Mouse (Mus musculus): ENCODE data around the gene Rhot1. TPM values are rescaled to one million over a fixed set of nuclear protein-coding genes. Genes with fewer than 3 reads are reported as not detected.

Rhot1 gene
- polyA plus RNA-seq, 1 experiment from 2014 or later: 73.8 TPM

DNA sequence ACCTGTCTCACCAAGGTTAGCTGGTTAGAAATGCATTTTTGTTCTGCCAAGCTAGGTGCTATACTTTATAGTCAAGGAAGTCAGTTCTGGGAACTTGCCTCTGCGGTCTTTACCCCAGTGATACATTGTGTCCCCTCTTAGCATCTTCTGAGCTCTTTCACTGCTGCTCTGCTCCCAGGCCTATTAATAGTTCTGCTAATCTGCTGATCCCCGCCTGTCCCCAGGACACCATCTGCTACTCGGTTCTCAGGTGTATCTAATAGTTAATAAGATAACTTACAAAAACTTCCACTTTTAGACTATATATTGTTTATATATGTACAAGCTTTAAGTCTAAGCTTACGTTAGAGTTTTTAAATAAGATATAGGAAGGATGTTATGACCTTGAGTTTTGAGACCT is 29.5 kb downstream of the Rhot1 start:
- Histone ChIP-seq H3K27ac (ENCODE audit: low read depth, low read length) (no peak overlapping the region), H3K27me3 (ENCODE audit: control insufficient read depth, insufficient read depth, low read length) (no peaks in the 10 kb centered on the region), H3K4me1 (replicated peaks; ENCODE audit: control insufficient read depth, insufficient read depth, low read length) (no peaks in the 10 kb centered on the region), H3K4me3 (ENCODE audit: low read depth, low read length) (no peak overlapping the region), H3K36me3 (ENCODE audit: control insufficient read depth, insufficient read depth, low read length) (no peaks in the 10 kb centered on the region; the same call in 1 of the 2 replicates), H3K4me2 (replicated peaks; ENCODE audit: low read depth, low read length) (no peak overlapping the region), H3K9ac (ENCODE audit: low read depth, low read length) (no peak overlapping the region), H3K9me3 (ENCODE audit: control insufficient read depth, low read length) (no peaks in the 10 kb centered on the region)
- ATAC-seq (ENCODE audit: low FRiP score) (no peak), DNase-seq (ENCODE audit: low spot score) (no peak)
- WGBS: 94% methylated on average over 4 of the region's 4 CpGs

DNA sequence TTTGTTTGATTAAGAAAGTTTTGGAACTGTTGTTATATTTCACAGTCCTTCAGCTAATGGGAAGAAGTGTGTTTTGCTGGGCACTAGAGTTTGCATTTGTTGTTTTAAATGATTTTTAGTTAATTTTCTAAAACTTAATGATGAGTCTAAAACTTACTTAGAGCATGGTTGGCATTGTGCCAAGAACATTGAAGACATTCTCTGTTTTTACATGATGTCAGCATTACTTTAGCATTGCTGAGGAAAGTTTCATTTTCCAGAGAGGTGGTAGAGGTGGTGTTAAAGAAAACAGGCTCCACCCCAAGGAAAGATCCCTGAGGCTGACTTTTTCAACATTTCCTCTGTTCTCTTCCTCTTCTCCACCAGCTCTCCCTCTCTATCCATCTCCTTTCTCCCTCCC is 38.2 kb downstream of the Rhot1 start:
- Histone ChIP-seq H3K36me3 (ENCODE audit: control insufficient read depth, insufficient read depth, low read length) (peaks cover 5% of the 10 kb centered on the region), H3K4me2 (replicated peaks; ENCODE audit: low read depth, low read length) (no peak overlapping the region), H3K9me3 (ENCODE audit: control insufficient read depth, low read length) (no peaks in the 10 kb centered on the region), H3K9ac (ENCODE audit: low read depth, low read length) (no peak overlapping the region), H3K27me3 (ENCODE audit: control insufficient read depth, insufficient read depth, low read length) (no peaks in the 10 kb centered on the region), H3K27ac (ENCODE audit: low read depth, low read length) (no peak overlapping the region), H3K4me3 (ENCODE audit: low read depth, low read length) (no peak overlapping the region), H3K4me1 (replicated peaks; ENCODE audit: control insufficient read depth, insufficient read depth, low read length) (no peaks in the 10 kb centered on the region)
- ATAC-seq (ENCODE audit: low FRiP score) (no peak), DNase-seq (ENCODE audit: low spot score) (no peak)

DNA sequence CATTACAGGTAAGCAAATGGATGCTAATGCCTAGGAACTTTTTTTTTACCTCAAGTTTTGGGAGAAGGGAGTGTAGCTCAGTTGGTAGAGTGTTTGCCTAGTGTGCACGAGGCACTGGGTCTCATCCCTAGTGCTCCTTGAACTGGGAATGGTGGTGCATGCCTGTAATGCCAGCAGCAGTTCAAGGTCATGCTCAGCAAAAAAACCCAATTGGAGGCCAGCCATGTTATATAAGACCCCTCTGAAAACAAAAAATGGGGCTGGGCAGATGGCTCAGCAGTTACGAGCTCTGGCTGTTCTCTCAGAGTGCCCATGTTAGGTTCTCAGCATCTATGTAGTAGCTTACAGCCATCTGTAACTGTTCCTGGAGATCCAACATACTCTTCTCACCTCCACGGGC is 39.7 kb downstream of the Rhot1 start:
- no peaks in the 10 kb centered on the region for H3K9me3 ChIP-seq (ENCODE audit: control insufficient read depth, low read length)
- no peaks in the 10 kb centered on the region for H3K27me3 ChIP-seq (ENCODE audit: control insufficient read depth, insufficient read depth, low read length)
- no peak overlapping the region for H3K4me2 ChIP-seq (replicated peaks; ENCODE audit: low read depth, low read length)
- no peak for DNase-seq (ENCODE audit: low spot score)
- H3K4me1 ChIP-seq (replicated peaks; ENCODE audit: control insufficient read depth, insufficient read depth, low read length): no peaks in the 10 kb centered on the region
- H3K27ac ChIP-seq (ENCODE audit: low read depth, low read length): no peak overlapping the region
- H3K36me3 ChIP-seq (ENCODE audit: control insufficient read depth, insufficient read depth, low read length): peaks cover 5% of the 10 kb centered on the region
- H3K9ac ChIP-seq (ENCODE audit: low read depth, low read length): no peak overlapping the region
- ATAC-seq (ENCODE audit: low FRiP score): no peak
- no peak overlapping the region for H3K4me3 ChIP-seq (ENCODE audit: low read depth, low read length)
- 93% methylated on average over 3 of the region's 3 CpGs for WGBS

DNA sequence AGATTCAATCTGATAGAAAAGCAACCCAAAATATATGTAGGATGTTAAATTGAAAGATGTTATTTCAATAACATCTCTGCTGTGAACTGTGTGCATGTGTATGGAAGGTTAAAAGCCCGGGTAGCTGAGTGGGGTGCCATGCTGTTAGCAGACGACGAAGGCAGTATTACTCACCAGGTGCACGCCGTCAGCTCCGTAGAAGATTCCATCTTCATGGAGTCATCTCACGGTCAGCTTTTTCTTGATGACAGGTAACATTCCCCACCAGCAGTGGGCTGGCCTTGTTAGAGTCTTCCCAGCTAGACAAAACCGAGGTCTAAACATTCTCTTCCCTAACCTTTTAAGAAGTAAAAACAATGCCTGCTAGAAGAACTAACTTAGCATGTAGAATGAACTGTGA is 55.3 kb downstream of the Rhot1 start:
- 93% methylated on average over 8 of the region's 8 CpGs for WGBS
- Histone ChIP-seq H3K4me1 (replicated peaks; ENCODE audit: control insufficient read depth, insufficient read depth, low read length) (no peaks in the 10 kb centered on the region), H3K4me3 (ENCODE audit: low read depth, low read length) (no peak overlapping the region), H3K9ac (ENCODE audit: low read depth, low read length) (no peak overlapping the region), H3K36me3 (ENCODE audit: control insufficient read depth, insufficient read depth, low read length) (peaks cover 5% of the 10 kb centered on the region; the same call in 1 of the 2 replicates), H3K9me3 (ENCODE audit: control insufficient read depth, low read length) (no peaks in the 10 kb centered on the region), H3K27me3 (ENCODE audit: control insufficient read depth, insufficient read depth, low read length) (no peaks in the 10 kb centered on the region), H3K4me2 (replicated peaks; ENCODE audit: low read depth, low read length) (no peak overlapping the region), H3K27ac (ENCODE audit: low read depth, low read length) (no peak overlapping the region)
- no peak for ATAC-seq (ENCODE audit: low FRiP score)
- no peak for DNase-seq (ENCODE audit: low spot score)

DNA sequence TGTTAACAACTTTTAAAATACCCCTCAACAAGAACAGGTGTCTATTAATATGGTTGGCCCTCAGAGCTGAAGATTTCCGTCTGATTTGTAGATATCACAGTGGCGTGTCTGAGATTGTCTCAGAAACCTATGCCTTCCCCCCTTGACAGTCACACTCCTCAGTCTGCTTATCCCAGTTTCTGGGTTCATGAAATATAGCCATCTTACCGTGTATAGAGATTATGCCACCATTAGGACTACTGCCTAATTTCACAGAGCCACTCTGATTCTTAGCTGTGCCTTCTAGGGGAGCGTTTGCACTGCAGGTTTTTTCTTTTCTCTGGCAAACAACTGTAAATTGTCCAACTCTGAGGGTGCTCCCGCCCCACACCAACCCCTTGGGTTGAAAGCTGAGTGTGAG is 62.3 kb downstream of the Rhot1 start:
- WGBS: 89% methylated on average over 5 of the region's 5 CpGs
- Histone ChIP-seq H3K4me3 (ENCODE audit: low read depth, low read length) (no peak overlapping the region), H3K4me2 (replicated peaks; ENCODE audit: low read depth, low read length) (no peak overlapping the region), H3K36me3 (ENCODE audit: control insufficient read depth, insufficient read depth, low read length) (peaks cover under 1% of the 10 kb centered on the region; the same call in 1 of the 2 replicates), H3K27ac (ENCODE audit: low read depth, low read length) (no peak overlapping the region), H3K9ac (ENCODE audit: low read depth, low read length) (no peak overlapping the region), H3K4me1 (replicated peaks; ENCODE audit: control insufficient read depth, insufficient read depth, low read length) (no peaks in the 10 kb centered on the region), H3K27me3 (ENCODE audit: control insufficient read depth, insufficient read depth, low read length) (no peaks in the 10 kb centered on the region), H3K9me3 (ENCODE audit: control insufficient read depth, low read length) (no peaks in the 10 kb centered on the region)
- no peak for ATAC-seq (ENCODE audit: low FRiP score)
- no peak for DNase-seq (ENCODE audit: low spot score)

DNA sequence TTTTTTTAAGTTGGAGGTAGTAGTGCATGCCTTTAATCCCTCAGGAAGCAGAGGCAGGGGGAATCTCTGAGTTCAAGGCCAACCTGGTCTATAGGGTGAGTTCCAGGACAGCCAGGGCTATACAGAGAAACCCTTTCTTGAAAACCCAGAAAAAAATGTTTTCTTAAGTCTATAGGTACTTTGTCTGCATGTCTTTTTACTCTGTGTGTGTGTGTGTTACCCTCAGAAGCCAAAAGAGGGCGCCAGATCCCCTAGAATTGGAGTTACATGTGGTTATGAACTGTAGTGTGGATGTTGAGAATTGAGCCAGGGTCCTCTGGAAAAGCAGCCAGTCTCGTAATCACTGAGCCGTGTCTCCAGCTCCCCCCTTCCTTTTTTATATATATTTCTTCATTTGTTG is 66.2 kb downstream of the Rhot1 start:
- Histone ChIP-seq H3K9ac (ENCODE audit: low read depth, low read length) (no peak overlapping the region), H3K27me3 (ENCODE audit: control insufficient read depth, insufficient read depth, low read length) (no peaks in the 10 kb centered on the region), H3K4me2 (replicated peaks; ENCODE audit: low read depth, low read length) (no peak overlapping the region), H3K9me3 (ENCODE audit: control insufficient read depth, low read length) (no peaks in the 10 kb centered on the region), H3K27ac (ENCODE audit: low read depth, low read length) (no peak overlapping the region), H3K4me3 (ENCODE audit: low read depth, low read length) (no peak overlapping the region), H3K4me1 (replicated peaks; ENCODE audit: control insufficient read depth, insufficient read depth, low read length) (no peaks in the 10 kb centered on the region), H3K36me3 (ENCODE audit: control insufficient read depth, insufficient read depth, low read length) (no peaks in the 10 kb centered on the region)
- no peak for DNase-seq (ENCODE audit: low spot score)
- WGBS: 61% methylated on average over 3 of the region's 3 CpGs
- no peak for ATAC-seq (ENCODE audit: low FRiP score)

DNA sequence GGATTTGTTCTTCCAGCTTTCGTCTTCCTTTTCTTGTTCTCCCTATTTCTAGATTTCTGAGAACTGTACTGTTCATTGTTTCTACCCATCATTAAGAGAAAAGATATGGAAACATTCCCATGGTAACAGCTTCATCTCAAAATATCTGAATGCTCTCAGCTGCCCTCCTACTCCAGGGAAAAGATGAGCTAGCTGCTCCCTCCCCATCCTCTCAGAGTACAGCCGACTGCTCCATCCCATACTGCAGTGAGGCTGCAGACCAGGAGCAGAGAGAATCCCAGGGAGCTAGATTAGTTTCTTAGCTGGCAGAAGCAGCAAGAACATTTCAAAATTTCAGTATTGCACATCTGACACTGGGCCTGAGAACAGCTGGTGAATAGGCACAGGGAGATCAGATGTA is 69.2 kb downstream of the Rhot1 start:
- Histone ChIP-seq H3K4me1 (replicated peaks; ENCODE audit: control insufficient read depth, insufficient read depth, low read length) (no peaks in the 10 kb centered on the region), H3K27ac (ENCODE audit: low read depth, low read length) (no peak overlapping the region), H3K9me3 (ENCODE audit: control insufficient read depth, low read length) (no peaks in the 10 kb centered on the region), H3K4me3 (ENCODE audit: low read depth, low read length) (no peak overlapping the region), H3K36me3 (ENCODE audit: control insufficient read depth, insufficient read depth, low read length) (no peaks in the 10 kb centered on the region), H3K27me3 (ENCODE audit: control insufficient read depth, insufficient read depth, low read length) (no peaks in the 10 kb centered on the region), H3K9ac (ENCODE audit: low read depth, low read length) (no peak overlapping the region), H3K4me2 (replicated peaks; ENCODE audit: low read depth, low read length) (no peak overlapping the region)
- ATAC-seq (ENCODE audit: low FRiP score) (no peak), DNase-seq (ENCODE audit: low spot score) (no peak)
- 78% methylated on average over 2 of the region's 2 CpGs for WGBS

DNA sequence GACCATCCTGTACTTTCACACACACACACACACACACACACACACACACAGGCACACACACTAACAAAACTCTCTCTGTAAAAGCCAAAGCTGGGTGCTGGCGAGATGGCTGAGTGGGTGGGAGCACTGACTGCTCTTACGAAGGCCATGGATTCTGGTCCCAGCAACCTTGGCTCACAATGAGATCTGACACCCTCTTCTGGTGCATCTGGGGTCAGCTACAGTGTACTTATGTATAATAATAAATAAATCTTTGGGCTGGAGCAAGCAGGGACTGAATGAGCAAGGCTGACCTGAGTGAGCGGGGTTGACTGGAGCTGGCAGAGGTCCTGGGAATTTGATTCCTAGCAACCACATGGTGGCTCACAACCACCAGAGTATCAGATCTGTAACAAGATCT is 75.0 kb downstream of the Rhot1 start:
- DNase-seq (ENCODE audit: low spot score) (no peak), ATAC-seq (ENCODE audit: low FRiP score) (no peak)
- no peak overlapping the region for H3K4me3 ChIP-seq (ENCODE audit: low read depth, low read length)
- 83% methylated on average over 3 of the region's 3 CpGs for WGBS
- no peaks in the 10 kb centered on the region for H3K9me3 ChIP-seq (ENCODE audit: control insufficient read depth, low read length)
- H3K27me3 ChIP-seq (ENCODE audit: control insufficient read depth, insufficient read depth, low read length): no peaks in the 10 kb centered on the region
- no peak overlapping the region for H3K9ac ChIP-seq (ENCODE audit: low read depth, low read length)
- no peaks in the 10 kb centered on the region for H3K36me3 ChIP-seq (ENCODE audit: control insufficient read depth, insufficient read depth, low read length)
- no peak overlapping the region for H3K27ac ChIP-seq (ENCODE audit: low read depth, low read length)
- no peak overlapping the region for H3K4me2 ChIP-seq (replicated peaks; ENCODE audit: low read depth, low read length)
- no peaks in the 10 kb centered on the region for H3K4me1 ChIP-seq (replicated peaks; ENCODE audit: control insufficient read depth, insufficient read depth, low read length)

DNA sequence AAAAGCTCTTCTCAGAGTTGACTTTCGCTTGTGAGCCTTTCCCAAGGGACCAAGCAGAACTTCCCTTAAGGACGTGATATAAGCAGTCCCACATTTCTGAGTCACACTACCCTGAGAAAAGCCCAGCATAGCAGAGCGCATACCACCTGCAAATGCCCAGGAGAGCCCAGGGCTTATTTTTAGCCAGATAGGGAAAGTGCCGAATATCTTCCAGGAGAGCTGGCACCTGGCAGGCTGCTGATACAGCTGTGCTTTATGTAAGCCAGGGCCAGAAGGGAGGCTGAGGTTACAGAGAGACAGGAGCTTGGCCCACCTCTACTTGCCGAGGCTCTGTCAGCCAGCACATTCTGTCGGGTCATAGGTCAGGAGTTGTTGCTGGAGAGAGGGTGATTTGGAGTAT is 75.8 kb downstream of the Rhot1 start:
- Histone ChIP-seq H3K4me2 (replicated peaks; ENCODE audit: low read depth, low read length) (no peak overlapping the region), H3K27me3 (ENCODE audit: control insufficient read depth, insufficient read depth, low read length) (no peaks in the 10 kb centered on the region), H3K4me1 (replicated peaks; ENCODE audit: control insufficient read depth, insufficient read depth, low read length) (no peaks in the 10 kb centered on the region), H3K4me3 (ENCODE audit: low read depth, low read length) (no peak overlapping the region), H3K9me3 (ENCODE audit: control insufficient read depth, low read length) (no peaks in the 10 kb centered on the region), H3K9ac (ENCODE audit: low read depth, low read length) (no peak overlapping the region), H3K36me3 (ENCODE audit: control insufficient read depth, insufficient read depth, low read length) (no peaks in the 10 kb centered on the region), H3K27ac (ENCODE audit: low read depth, low read length) (no peak overlapping the region)
- ATAC-seq (ENCODE audit: low FRiP score) (no peak), DNase-seq (ENCODE audit: low spot score) (no peak)
- 56% methylated on average over 6 of the region's 6 CpGs for WGBS

All from hindbrain, embryonic 11.5 days (tissue).